Mouse (Mus musculus) heart, adult 9 months (tissue): Measurements from ENCODE around the gene Gm10337.
A peak's percentile ranks its signal among the peaks of the same experiment; 100 is the strongest.

Experiments
- DNase-seq, 2 experiments: peaks; one replicate each; pipeline ENCODE4 v3.0.0; 2022; ENCODE audit warnings: low spot score in 2 of 2

Gm10337 gene

DNA sequence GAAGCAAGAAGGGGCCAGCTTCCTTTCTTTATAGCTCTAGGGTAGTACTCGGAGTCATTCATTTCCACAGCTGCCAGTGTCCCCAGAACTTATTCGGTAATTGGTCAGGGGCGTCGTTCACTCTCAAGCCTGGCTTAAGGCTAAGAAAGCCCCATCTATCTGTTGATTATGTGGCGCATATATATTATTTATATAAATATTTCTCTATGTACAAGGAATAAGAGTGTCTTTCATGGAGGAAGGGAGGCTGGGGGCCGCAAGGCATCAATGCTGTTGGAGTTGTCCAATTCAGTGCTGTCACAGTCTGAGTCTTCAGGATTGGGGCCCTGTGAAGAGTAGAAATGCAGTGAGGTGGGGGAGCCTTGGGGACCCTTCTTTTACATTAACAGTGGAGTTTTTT is 3.7 kb upstream of the Gm10337 start:
- no peak for DNase-seq

DNA sequence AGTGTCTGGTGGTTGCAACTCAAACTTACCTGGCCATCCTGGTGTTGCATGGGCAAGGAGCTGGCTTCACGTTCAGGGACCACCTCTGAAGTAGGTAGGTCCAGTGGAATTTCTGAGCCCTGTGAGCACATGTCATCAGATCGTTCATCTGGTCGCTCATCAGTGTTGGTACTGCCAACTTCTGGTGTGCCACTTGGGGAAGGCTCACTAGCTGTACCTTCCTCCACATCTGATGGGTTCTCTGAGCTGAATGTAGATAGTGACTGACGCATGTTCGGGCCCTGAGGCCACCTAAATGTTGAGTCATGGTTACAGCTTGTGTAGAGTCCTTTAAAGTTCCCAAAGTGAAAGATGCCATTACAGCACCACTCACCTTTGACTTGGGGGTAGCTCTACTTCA is 3.0 kb upstream of the Gm10337 start:
- DNase-seq, result no peak

DNA sequence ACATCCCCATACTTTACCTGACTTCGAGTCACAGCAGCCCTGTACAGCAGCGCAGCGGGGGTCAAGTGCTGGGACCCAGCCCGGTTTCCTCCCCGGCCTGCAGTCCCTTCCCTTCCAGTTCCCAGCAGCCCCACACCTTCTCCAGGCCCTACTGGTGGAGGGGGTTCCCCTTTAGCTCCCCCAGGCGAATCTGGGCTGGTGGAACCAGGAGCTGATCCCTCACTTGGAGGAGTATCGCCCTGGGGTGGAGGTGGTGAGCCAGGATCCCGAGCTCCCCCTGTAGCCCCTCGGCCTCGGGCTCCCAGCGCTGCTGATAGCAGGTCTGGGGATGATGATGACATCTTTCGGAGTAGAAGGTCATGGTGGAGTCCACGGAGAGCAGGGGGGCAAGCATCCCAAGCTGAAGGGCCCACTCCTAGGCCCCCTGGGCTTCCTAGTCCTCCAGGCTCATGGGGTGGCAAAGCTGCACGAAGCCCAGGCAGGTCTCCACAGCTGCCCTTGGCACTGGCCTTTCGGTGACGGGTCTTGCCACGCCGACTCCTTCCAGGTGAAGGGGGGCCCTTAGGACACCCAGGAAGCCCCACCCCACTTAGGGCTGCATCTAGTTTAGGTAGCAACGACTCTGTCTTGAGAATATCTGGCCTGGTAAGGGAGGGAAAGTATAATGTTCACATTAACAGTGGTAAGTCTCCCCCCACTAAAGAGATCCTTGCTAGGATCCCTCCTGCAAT is 2.3 kb upstream of the Gm10337 start:
- no peak for DNase-seq

DNA sequence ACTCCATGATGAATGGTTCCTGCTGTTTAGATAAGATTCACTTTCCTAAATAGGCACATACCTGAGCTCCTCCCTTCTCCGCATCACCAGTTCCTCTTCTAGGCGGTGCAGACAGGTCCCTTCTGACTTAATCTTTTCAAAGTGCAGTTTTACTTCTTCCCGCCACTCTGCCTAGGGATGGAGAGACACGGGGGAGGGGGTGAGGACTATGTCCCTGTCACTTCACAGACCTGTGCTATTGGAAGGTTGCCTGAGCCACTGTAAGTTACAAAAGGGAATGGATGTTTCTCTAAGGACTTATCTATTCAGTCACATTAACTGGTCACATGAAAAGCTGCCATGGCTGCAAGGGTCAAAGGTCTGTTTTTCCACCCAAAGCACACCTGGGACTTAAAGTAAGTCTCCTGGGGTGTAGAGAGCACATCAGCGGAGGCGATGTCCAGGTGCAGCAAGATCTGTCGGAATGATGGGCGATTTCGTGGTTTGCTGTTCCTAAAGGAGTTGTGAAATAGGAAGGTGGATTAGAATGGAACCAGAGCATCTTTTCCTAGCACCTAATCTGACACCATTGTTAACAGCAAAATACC is 1.2 kb upstream of the Gm10337 start:
- no peak for DNase-seq

DNA sequence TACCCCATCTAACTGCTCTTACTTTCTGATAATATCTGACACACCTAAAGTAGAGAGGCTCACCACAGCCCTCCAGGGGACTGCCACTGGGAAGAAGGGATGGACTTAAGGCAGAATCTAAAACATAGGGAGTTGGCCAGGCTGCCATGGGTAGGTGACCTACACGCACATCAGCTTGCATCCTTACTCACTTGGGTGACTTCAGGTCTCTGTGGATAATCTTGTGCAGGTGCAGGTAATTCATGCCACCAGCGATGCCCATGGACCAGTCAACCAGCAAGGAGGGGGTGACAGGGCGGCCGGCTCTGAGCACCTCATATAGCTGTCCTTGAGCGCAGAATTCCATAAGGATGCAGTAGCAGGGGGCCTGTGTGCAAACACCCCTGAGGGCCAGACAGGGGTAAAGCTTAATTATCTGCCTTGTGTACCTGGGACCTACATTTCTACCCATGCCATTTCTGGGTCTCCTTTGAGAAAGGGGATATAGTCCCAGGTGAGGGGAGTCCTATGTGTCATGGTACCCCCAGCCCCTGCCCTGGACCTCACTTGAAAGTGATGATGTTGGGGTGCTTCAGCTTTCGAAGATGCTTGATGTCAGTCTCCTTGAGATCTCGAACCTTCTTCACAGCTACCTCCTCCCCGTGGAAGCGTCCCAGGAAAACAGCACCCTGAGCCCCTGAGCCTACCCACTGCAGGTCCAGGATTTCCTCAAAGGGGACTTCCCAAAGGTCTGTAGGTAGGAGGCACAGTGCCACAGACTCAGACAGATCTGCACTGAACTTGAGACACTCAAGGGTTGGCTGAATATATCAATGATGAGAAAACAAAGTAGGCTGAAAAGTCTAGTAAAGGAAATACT is 631 bp downstream of the Gm10337 start:
- no peak for DNase-seq

DNA sequence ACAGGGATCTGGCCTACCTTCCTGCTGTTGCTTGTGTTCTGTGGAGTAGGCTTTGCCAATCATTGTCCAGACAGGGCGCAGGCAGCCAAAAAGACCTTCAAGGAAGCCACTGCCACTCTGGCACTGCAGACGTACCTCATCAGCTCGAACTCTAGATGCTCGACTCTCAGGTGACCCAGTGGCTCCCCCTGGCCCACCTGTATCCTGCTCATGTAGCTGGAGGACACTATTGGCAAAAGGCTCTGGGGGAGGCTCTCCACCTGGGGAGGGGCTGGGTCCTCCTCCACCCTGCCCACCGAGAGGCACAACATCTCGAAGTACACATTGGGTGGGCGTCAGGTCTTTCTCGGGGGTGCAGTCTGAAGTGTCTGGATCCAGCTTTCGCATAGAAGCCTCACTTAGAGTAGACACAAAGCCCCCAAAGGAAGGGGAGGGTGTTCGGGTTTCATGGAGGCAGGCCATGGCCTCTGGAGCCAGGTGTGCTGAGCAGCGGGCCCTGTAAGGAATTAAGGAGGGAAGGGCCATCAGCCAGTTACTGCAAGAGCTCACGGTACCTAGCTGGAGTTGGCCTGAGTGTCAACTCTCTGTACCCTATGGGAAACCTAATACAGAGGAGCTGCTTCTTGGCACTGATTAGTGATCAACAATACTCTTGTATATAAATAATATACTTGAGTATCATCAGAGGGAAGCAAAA is 1.7 kb downstream of the Gm10337 start:
- no peak for DNase-seq

DNA sequence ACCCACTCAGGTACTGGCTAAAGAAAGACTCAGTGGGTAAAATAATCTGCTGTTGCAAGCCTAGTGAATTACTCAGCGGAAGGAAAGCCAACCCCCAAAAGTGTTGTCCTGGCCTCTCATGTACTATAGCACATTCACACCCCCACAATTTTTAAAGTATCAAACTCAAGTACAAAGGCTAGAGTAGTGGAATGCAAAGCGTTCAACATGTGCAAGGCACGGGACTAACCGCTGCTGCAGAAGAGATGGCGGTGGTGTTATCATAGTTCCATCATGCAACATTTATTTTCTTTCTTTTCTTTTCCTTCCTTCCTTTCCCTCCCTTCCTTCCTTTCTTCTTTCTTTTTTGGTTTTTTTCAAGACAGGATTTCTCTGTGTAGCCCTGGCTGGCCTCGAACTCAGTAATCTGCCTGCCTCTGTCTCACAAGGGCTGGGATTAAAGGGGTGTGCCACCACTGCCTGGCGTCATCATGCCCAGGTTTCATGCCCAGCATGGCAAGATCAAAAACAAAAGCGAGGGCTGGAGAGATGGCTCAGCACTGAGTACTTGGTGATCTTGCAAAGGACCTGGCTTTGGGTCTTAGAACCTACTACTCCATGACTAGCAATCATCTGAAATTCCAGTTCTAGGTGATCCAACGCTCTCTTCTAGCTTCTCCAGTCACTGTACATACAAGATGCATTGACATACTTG is 2.4 kb downstream of the Gm10337 start:
- no peak for DNase-seq

DNA sequence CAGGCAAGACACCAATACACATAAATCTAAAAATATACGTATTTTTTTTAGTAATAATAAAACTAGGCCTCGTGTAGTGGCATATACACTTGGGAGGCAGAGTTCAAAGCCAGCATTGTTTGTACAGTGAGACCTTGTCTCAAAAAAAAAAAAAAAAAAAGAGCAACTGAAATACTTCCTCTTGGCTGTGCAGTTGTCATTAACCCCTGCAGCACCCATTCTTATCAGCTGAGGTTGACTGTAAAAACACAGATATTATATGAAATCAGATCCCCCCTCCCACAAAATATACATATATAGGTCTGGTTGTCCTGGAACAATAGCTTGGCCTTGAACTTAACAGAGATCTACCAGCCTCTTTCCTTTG is 2.9 kb downstream of the Gm10337 start:
- DNase-seq, result no peak

DNA sequence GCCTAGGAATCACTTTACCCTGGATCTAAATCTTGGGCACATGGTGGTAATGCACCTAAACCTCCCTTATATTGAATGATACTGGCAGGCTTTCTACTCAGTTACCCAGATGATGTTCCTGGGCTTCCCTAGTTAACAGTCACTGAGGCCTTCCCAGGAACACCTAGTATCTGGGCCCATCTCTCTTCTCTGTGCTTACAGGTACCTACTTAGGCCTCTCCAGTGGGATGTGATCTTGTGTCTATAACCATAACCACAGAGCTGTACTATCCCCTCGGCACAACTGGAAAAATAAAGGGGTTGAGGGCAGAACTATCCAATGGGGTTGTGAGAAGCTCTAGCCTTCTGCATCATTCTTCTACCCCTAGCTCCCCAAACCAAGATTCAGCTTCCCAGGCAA is 3.3 kb downstream of the Gm10337 start:
- DNase-seq, result no peak

DNA sequence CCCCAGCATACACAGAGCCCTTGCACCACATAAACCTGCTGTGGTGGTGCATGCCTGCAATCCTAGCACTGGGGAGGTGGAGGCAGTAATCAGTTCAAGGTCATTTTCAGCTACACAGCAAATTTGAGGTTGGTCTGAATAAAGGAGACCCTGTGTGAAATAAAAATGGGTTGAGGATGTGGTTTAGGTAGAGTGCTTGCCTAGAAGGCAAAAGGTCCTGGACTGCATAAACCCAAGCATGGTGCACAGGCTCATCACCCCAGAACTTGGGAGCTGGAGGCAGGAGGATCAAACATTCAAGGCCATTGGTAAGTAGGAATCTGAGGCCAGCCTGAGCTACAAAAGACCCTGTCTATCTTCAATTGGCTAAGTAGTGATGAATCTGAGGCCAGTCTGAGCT is 4.0 kb downstream of the Gm10337 start:
- no peak for DNase-seq

DNA sequence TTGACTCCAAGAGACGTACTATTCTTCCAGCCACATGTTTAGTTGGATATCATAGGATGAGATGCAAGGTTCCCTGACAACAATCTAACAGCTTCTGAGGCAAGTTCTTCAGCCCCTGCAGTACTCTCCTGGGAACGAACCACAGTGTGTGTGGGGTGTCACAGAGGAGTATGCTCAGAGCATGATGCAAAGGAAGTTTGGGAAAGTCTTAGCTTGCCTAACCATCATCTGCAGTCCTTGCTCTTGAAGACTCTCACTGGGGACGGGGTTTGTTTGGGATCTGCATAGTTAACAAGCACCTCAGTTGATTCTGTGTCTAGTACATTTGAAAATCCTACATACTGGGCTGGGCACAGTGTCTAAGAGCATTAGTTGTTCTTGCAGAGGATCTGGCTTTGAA is 4.8 kb downstream of the Gm10337 start:
- no peak for DNase-seq

DNA sequence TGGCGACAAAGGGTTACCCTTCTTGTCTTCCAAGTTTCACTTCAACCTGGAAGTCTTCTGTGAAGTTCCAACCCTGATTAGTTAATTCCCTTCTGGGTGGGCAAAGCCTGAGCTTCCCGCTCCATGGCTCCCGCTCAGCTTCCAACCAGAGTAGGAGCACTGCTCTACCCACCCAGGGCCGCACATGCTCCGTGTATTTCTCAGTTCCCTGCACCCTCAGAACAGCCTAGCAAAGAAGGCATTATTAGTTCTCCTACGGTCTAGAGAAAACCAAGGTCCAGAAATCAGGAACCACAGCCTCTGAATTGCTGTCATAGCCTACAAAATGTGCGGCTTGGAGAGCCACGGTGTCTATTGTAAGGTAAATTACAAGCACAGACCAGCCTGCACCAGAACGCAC is 6.6 kb downstream of the Gm10337 start:
- no peak for DNase-seq

DNA sequence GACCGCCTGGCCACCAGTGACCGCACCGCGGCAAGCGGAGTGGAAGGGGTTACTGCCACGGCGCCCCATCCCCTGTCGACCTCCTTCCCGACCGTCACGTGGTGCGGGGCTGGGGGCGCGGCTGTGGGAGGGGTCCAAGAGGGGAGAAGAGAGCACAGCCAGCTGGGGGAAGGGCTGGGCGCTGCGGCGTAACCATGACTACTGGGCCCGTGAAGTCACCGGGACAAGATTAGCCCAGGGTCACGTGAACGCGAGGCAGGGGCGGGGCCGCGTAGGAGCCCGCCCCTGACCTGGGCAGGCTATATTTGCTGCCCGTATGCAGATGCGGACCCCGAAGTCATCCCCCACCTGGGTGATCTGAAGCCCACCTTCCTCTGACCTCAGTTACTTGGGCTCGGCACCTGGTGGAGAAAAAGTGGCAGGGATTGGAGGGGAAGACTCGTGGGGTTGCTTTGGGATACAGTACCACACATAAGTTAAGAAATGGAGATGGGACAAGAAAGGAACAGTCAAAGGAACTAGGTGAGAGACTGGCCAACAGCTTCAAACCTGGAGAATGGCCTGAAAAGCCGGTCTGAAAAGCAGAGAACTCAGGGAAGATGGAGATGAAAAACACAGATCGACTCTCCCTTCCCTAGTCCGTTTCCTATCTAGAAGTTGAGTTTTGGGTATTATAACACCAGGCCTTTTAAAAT is 7.2 kb downstream of the Gm10337 start:
- DNase-seq, result peak; percentile 76 to 79

DNA sequence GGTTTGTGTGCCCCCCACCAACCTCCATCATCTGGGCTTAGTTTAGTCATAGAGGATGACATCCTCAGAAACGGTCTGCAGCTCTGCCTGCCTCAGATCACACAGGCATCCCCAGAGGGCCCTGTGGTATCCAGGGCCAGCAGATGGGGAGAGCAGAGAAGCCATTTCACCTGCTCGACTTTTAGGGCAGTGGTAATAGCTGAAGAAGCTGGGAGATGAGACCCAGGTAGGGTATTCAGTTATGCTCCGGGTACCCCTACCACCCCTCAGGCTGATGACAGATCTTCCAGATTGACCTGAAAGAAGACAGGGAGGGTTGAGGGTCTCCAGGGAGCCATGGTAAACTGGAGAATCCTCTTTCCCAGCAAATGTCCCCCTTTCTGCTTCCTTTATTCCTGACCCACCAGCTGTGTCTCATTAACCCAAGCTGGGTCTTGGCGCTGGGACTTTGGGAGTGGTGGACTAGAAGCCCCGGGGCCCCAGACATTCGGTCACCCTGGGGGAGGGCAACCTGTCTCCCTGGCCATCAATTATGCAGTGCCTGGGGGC is 7.8 kb downstream of the Gm10337 start:
- no peak for DNase-seq

DNA sequence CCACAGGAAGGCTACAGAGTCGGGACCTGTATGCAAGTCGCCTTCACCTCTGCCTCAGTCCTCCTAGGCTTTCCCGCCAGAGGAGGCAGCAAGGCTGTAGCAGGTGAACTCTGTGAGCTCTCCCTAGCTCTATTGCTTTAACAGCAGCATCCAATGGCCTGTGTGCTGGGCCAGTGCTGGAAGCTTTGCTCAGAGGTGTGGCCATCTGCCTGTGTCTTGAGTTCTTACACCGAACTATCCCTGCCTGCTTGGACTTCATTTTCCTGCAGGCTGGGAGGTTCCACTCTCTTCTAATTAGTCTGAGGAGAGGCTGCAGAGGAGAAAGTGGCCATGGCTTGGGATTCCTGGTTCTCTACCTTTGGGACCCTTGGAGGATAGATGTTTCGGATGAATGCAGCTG is 8.5 kb downstream of the Gm10337 start:
- DNase-seq, result no peak

DNA sequence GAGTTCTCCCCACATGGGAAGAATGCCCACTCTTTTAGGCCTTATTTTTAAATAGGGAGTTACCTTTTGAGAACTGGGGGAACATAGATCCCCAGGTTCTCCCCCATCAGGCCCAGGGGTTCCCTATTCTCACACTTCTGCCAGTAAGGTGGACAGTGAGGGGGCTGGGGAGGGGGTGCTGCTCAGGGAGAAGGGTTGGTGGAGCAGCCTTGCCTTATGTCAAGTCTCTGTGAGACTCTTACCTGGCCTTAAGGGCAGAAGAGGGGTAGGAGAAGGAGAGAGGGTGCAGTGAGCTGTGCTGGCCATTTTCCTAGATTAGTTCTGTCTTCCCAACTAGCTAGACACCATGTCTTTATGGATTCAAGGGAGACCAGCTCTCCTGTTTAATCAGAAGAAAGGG is 8.9 kb downstream of the Gm10337 start:
- no peak for DNase-seq

DNA sequence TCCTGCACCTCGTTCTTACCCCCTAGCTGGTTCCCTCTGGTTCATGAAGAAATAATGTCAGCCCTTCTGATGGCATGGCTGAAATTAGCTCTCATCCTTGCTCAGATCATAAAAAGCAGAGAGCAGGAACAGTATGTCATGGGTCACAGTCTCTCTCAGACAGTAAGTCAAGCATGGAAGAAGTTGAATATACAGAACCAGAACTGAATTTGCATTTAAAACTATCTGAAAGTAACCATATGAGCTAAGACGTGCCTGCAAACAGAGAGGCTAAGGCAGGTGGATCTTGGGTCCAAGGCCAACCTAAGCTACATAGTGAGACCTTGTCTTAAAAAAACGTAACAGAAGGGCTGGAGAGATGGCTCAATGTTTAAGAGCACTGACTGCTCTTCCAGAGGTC is 9.5 kb downstream of the Gm10337 start:
- DNase-seq, result no peak

DNA sequence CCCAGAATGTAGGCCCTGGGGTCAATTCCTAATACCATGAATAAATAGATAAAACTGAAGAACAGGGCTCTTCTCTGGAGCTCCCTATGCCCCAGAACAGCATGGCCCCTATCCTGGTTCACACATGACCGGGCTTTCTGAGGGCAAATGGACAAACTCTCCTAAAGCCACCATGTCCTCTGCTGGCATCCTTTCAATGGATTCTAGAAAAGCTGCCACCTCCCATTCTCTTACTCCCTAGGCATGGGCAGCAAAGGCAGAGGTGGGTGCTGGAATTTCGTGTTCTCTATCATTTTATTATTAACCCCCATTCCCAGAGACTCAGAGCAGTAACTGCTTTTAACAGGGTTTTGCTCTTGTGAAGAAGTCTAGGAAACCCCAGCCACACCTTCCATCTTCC is 11.7 kb downstream of the Gm10337 start:
- DNase-seq, result no peak

DNA sequence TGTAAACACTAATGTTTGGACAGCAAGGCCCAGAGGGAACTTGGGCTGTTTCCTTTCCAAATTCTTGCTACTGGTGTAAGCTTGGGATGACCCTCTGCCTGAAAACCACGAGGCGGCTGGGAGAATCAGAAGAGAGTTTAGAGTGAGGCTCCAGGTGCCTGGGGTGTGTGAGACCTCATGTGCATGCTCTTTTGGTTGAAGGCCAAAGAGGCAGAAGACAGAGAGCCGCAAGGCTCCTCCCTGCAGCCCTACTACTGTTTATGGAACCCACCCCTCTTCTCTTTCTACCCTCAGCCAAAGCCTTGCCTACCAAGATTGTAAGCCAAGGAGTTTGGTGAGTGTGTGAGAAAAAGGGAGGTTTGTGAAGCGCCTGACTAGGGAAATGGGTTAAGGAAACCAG is 12.3 kb downstream of the Gm10337 start:
- DNase-seq, result no peak

DNA sequence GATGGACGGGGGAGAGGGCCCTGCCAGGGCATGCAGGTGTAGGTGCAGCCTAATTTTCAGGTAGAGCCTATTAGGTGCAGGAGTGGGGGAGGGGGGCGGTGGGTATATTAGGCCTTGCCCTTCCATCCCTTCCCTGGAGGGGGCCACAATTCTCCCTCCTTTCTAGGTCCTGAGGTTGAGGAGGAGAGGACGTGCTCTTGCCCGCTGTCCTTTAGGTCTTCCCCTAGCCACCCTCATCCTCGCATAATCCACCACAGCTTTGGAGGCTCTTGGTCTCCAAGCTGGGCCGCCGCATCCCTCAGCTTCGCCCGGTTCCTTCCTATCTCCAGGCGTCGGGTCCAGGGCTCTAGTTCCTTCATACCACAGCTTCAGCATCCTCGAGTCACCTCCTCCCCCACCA is 12.8 kb downstream of the Gm10337 start:
- no peak for DNase-seq
